Mouse (Mus musculus) lung, postnatal 0 days (tissue): ENCODE measurements around the gene Hsp90b1. TPM values are rescaled to one million over a fixed set of nuclear protein-coding genes. Genes with fewer than 3 reads are reported as not detected.
A peak's percentile ranks its signal among the peaks of the same experiment; 100 is the strongest.
"Not testable (repeated sequence)": the region's sequence is repeated elsewhere in the genome, so short reads cannot be mapped to it uniquely, and the experiment has no call there.

Experiments used
- ATAC-seq: fragments of 200-750 bp; cut with Nextera tagmentation; 2 replicates; pipeline ENCODE4 v1.8.0; 2017; ENCODE audit warnings: moderate library complexity
- DNase-seq: peaks from one replicate; pipeline ENCODE4 v3.0.0-alpha.2; 2016; ENCODE audit warnings: low spot score
- H3K27ac ChIP-seq: fragments of 300-500 bp; sonication (generic); 2 replicates; pipeline ENCODE4 v1.5.1; 2014; ENCODE audit warnings: antibody characterized with exemption, mild to moderate bottlenecking, low read length, mixed read lengths
- H3K27me3 ChIP-seq: fragments of 300-500 bp; sonication (generic); replicated peaks from 2 replicates; pipeline ENCODE4 v1.6.1; 2014; ENCODE audit warnings: low read length, mixed read lengths; ENCODE audit not compliant: insufficient read depth
- H3K36me3 ChIP-seq: fragments of 300-500 bp; sonication (generic); 2 replicates; pipeline ENCODE4 v1.6.1; 2014; ENCODE audit warnings: low read length, mixed read lengths; ENCODE audit not compliant: insufficient read depth
- H3K4me1 ChIP-seq: fragments of 300-500 bp; sonication (generic); 2 replicates; pipeline ENCODE4 v1.6.1; 2014; ENCODE audit warnings: antibody characterized with exemption, low read depth, low read length, mixed read lengths; ENCODE audit not compliant: insufficient read depth
- H3K4me2 ChIP-seq: fragments of 300-500 bp; sonication (generic); replicated peaks from 2 replicates; pipeline ENCODE4 v1.6.1; 2014; ENCODE audit warnings: low read depth, mild to moderate bottlenecking, low read length, moderate library complexity, mixed read lengths
- H3K4me3 ChIP-seq: fragments of 300-500 bp; sonication (generic); 2 replicates; pipeline ENCODE4 v1.5.1; 2014; ENCODE audit warnings: low read depth, low read length
- H3K9ac ChIP-seq: fragments of 300-500 bp; sonication (generic); replicated peaks from 2 replicates; pipeline ENCODE4 v1.6.1; 2014; ENCODE audit warnings: low read depth, mild to moderate bottlenecking
- H3K9me3 ChIP-seq: fragments of 300-500 bp; sonication (generic); 2 replicates; pipeline ENCODE4 v1.6.1; 2016; ENCODE audit warnings: low read length, mixed read lengths
- CTCF ChIP-seq: IDR thresholded peaks from 2 replicates; pipeline ENCODE4 v1.5.1; 2016; ENCODE audit warnings: antibody characterized with exemption, mild to moderate bottlenecking
- EP300 ChIP-seq: IDR thresholded peaks from 2 replicates; pipeline ENCODE4 v1.6.1; 2016; ENCODE audit warnings: antibody characterized with exemption, mild to moderate bottlenecking, control low read depth
- WGBS: fragments of 180-500 bp; shearing (Covaris S2); extraction: QIAGEN DNeasy Blood & Tissue Kit; methylation state at CpG from one replicate; pipeline ENCODE4 v1.1.7; 2014; 5-methylcytosine and 5-hydroxymethylcytosine counted together
- microRNA-seq: library from miRNA; unstranded; fragments of <30 nt; microRNA quantifications from one replicate; pipeline ENCODE4, GENCODE M21; 2016
- polyA plus RNA-seq: library from polyadenylated mRNA; unstranded; fragments of >200 nt; fragmentation: Nextera tagmentation; extraction: Ambion mirVana; gene quantifications from 2 replicates; pipeline ENCODE4 v1.2.1, GENCODE M21; 2015

The Hsp90b1 gene
- polyA plus RNA-seq, 1 experiment from 2014 or later = 283 TPM

- TF ChIP-seq EP300 = 0 out of 2 replicates have a peak, but pooled peaks have one; percentile 27
- peak; percentile 35 for TF ChIP-seq CTCF
- H3K27me3 ChIP-seq, H3K9me3 ChIP-seq, H3K4me1 ChIP-seq, H3K36me3 ChIP-seq: not testable (repeated sequence)
- DNase-seq (peak; percentile 47), ATAC-seq (peak; percentile 94)
- Histone ChIP-seq H3K4me2 (peak overlapping the region; percentile 74), H3K4me3 (peak overlapping the region; percentile 45), H3K27ac (peak overlapping the region; percentile 48; the same call in 1 of the 2 replicates), H3K9ac (peak overlapping the region; percentile 67)
- WGBS = under 1% methylated on average over 48 of the region's 53 CpGs
Observed at GRCm38 (mm10) chr10:86685179-86686016, 19.9 kb downstream of the Hsp90b1 start.

GRCm38 (mm10) chr10:86684797-86685178 lies 20.5 kb downstream of the Hsp90b1 start:
- H3K27me3 ChIP-seq, H3K9me3 ChIP-seq, H3K36me3 ChIP-seq, H3K4me1 ChIP-seq, DNase-seq, H3K27ac ChIP-seq, H3K9ac ChIP-seq: not testable (repeated sequence)
- 32% methylated on average over 2 of the region's 2 CpGs for WGBS
- ATAC-seq = peak; percentile 14
- peak overlapping the region; percentile 45 for H3K4me3 ChIP-seq
- peak overlapping the region; percentile 74 for H3K4me2 ChIP-seq

- not testable (repeated sequence) for H3K4me2 ChIP-seq, H3K9ac ChIP-seq, H3K9me3 ChIP-seq, H3K27me3 ChIP-seq, H3K4me1 ChIP-seq, H3K4me3 ChIP-seq, H3K36me3 ChIP-seq, H3K27ac ChIP-seq
- DNase-seq = peak; percentile 26
- ATAC-seq = peak; percentile 78
- WGBS = 34% methylated on average over 2 of the region's 4 CpGs
Observed at GRCm38 (mm10) chr10:86670550-86670949, 34.8 kb downstream of the Hsp90b1 start.

Small RNAs within 50 kb of the gene (microRNA-seq; reads per million reads assigned to microRNA genes)
- 0.98 reads per million for gene Gm25745

Other genes starting within 250 kb of the Hsp90b1 start
- 0.72 and 0.89 TPM in 2 replicates for gene Syn3, start 206.6 kb downstream of the Hsp90b1 start, polyA plus RNA-seq
- gene Ttc41, start 302 bp upstream of the Hsp90b1 start, polyA plus RNA-seq = 0.67 and 1.0 TPM in 2 replicates
- gene Gm49358, start 58.5 kb upstream of the Hsp90b1 start, polyA plus RNA-seq = not detected in 2 replicates
- gene Nt5dc3, start 73.5 kb upstream of the Hsp90b1 start, polyA plus RNA-seq = 1.2 and 1.3 TPM in 2 replicates